Mouse (Mus musculus) embryonic facial prominence, embryonic 10.5 days (tissue): ENCODE results near the gene Ccr9. TPM values are rescaled to one million over a fixed set of nuclear protein-coding genes. Genes with fewer than 3 reads are reported as not detected.

Source experiments
- DNase-seq: peaks from one replicate; pipeline ENCODE4 v3.0.0-alpha.2; 2017; ENCODE audit warnings: low spot score
- H3K27ac ChIP-seq: fragments of 300-500 bp; sonication (generic); replicated peaks from 2 replicates; pipeline ENCODE4 v1.5.1; 2016; ENCODE audit warnings: mild to moderate bottlenecking
- H3K27me3 ChIP-seq: fragments of 300-500 bp; sonication (generic); replicated peaks from 2 replicates; pipeline ENCODE4 v1.6.1; 2016; ENCODE audit warnings: low read depth, mild to moderate bottlenecking; ENCODE audit not compliant: poor library complexity, severe bottlenecking
- H3K36me3 ChIP-seq: fragments of 300-500 bp; sonication (generic); replicated peaks from 2 replicates; pipeline ENCODE4 v1.6.1; 2016; ENCODE audit warnings: mild to moderate bottlenecking, moderate library complexity
- H3K4me1 ChIP-seq: fragments of 300-500 bp; sonication (generic); 2 replicates; pipeline ENCODE4 v1.6.1; 2016
- H3K4me3 ChIP-seq: fragments of 300-500 bp; sonication (generic); 2 replicates; pipeline ENCODE4 v1.5.1; 2016; ENCODE audit warnings: mild to moderate bottlenecking, moderate library complexity
- H3K9me3 ChIP-seq: fragments of 300-500 bp; sonication (generic); 2 replicates; pipeline ENCODE4 v1.6.1; 2016; ENCODE audit warnings: mild to moderate bottlenecking
- WGBS: fragments of 180-500 bp; shearing (Covaris S2); methylation state at CpG from one replicate; pipeline ENCODE4 v1.1.7; 2016; 5-methylcytosine and 5-hydroxymethylcytosine counted together
- polyA plus RNA-seq: library from polyadenylated mRNA; unstranded; fragments of >200 nt; fragmentation: Nextera tagmentation; extraction: Ambion mirVana; gene quantifications from 2 replicates; pipeline ENCODE4 v1.2.1, GENCODE M21; 2016

The Ccr9 gene
- 0.05 and 0.06 TPM in 2 replicates for polyA plus RNA-seq

DNA sequence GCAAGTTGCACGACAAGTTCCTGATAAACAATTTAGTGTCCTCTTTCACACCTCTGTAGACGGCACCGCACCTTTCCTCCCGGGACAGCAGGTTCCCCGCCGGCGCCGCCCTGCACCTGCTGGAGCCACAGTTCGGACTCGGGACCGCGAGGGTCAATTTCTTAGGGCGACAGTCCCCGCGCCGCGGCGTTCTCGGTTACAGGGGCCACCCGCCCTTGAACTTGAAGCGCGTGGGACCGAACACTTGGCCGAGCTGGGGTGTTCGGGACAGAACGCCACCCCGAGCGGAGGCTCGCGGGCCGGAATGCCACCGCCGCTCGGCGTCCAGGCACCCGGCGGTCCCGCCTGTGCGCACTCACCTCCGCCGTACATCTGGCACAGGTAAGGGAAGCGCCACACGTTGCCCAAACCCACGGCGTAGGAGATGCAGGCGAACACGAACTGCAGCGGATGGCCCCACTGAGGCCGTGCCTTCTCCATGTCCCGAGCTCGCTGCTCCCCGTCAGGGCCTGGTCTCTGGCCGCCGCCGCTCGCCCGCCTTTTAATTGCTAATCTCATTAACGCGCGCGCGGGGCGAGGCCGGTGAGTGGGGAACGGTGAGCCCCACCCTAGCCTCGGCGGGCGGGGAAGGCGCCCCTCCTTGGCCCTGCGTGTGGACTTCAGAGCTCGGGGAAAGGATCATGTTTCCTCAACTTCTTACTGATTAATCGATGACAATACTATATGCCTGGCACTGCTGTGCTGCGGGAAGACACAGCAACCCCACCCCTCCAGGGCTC is at the start of gene Ccr9, which contains the start of gene Slc6a20a:
Ccr9 (plus strand) TSS at position 113 of the 779 bp plus-strand sequence.
Slc6a20a (minus strand) TSS at position 559 of the 779 bp plus-strand sequence.
- Histone ChIP-seq H3K9me3 (no peaks in the 10 kb centered on the region), H3K36me3 (no peaks in the 10 kb centered on the region), H3K27me3 (peaks cover 90% of the 10 kb centered on the region), H3K4me3 (peak within 1 kb of the TSS; percentile 58), H3K27ac (no peak within 1 kb of the TSS), H3K4me1 (peaks cover 8% of the 10 kb centered on the region)
- DNase-seq: peak; percentile 57
- WGBS: under 1% methylated on average over 73 of the region's 73 CpGs

DNA sequence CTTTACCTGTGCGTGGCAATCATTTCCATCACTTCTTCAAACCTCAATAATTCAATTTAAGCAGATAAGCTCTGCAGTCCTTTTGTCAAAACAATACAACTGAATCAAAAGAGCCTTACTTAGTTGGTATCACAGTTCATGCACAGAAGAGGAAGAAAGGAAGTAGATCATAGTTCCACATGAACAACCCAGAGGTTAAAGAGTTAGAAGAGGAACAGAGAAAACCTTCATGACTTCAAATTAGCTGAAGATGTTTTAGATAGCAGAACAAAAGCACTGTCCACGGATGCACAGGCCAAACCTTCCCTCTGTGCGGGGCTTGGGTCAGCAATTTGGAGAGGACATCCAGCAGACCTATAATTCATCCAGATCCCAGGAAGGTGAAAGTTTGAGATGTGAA is 46.6 kb upstream of the Ccr9 start:
- H3K27me3 ChIP-seq: no peaks in the 10 kb centered on the region
- 84% methylated on average over 3 of the region's 3 CpGs for WGBS
- H3K27ac ChIP-seq: no peak overlapping the region
- no peak overlapping the region for H3K4me3 ChIP-seq
- no peak for DNase-seq
- H3K4me1 ChIP-seq: no peaks in the 10 kb centered on the region
- no peaks in the 10 kb centered on the region for H3K9me3 ChIP-seq
- no peaks in the 10 kb centered on the region for H3K36me3 ChIP-seq

DNA sequence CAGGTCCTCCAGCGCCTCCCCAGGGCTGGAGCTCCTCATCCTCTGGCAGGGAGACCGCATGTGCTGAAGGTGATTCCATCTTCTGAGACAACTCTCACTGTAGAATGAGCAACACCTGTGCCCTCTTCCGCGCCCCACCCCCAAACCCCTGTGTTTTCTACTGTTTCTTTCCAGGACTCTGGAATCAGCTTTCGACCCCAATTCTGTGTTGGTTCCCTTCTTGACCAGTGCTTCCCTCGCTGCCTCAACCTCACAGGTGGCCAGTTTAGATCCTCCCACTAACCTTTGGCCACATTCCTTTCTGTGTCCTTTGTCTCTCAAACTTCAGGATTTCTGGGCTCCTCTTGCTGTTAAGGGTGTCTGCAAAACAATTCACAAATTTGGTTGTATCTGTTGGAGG is 46.0 kb upstream of the Ccr9 start, which contains the start of gene Slc6a20b:
Slc6a20b (minus strand) TSS at position 285 of the 400 bp plus-strand sequence.
- no peaks in the 10 kb centered on the region for H3K9me3 ChIP-seq
- DNase-seq: no peak
- H3K27me3 ChIP-seq: no peaks in the 10 kb centered on the region

GRCm38 (mm10) chr9:123632993-123633392 is 45.2 kb upstream of the Ccr9 start:
- Histone ChIP-seq H3K4me3 (no peak overlapping the region), H3K36me3 (no peaks in the 10 kb centered on the region), H3K27ac (no peak overlapping the region), H3K4me1 (no peaks in the 10 kb centered on the region), H3K27me3 (no peaks in the 10 kb centered on the region), H3K9me3 (no peaks in the 10 kb centered on the region)
- 85% methylated on average over 3 of the region's 3 CpGs for WGBS
- DNase-seq: no peak

More for the DNA sequence above, 46.0 kb upstream of the Ccr9 start, which contains the start of gene Slc6a20b:
- H3K4me1 ChIP-seq: no peaks in the 10 kb centered on the region
- H3K27ac ChIP-seq: no peak within 1 kb of the TSS
- H3K36me3 ChIP-seq: no peaks in the 10 kb centered on the region
- no peak within 1 kb of the TSS for H3K4me3 ChIP-seq
- 85% methylated on average over 6 of the region's 6 CpGs for WGBS

DNA sequence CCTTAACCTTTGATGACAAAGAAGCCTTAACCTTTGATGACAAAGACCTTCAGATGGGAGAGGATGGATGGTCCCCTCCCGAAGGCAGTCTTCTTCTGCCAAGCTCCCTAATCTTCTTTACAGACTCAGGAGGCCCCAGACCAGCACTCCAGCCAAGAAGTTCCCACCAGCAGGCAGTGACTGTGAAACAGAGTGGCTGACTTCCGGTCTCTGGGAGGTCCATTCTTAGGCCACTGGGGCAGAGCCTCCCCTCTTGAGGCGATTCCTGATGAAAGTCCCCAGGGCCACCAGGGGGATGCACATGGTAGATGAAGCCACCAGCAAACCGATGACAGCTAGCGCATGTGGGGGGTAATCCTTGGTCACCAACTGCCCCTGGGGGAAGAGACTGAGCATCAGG is 41.5 kb upstream of the Ccr9 start:
- WGBS: 64% methylated on average over 5 of the region's 5 CpGs
- Histone ChIP-seq H3K27ac (no peak overlapping the region), H3K9me3 (no peaks in the 10 kb centered on the region)

DNA sequence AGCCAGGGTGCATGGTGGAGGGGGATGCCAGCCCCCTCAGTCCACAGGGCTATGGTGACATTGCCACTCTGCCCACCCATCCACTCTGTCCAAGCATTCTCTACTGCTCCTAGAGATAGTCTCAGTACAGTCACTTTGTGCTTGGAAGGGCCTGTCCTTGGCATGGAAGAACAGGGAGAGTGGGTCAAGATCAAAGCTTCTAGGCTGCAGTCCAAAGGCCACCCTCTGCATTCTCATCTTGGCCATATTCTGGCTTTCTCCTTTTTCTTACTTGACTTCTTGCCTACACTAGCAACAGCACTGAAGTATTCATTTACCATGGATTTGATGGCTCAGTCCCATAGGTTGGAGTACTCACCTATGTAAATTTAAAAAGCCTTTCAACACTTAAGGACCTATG is 40.0 kb upstream of the Ccr9 start:
- no peak overlapping the region for H3K27ac ChIP-seq
- H3K4me3 ChIP-seq: no peak overlapping the region
- no peaks in the 10 kb centered on the region for H3K4me1 ChIP-seq
- no peak for DNase-seq
- H3K36me3 ChIP-seq: no peaks in the 10 kb centered on the region
- no peaks in the 10 kb centered on the region for H3K27me3 ChIP-seq
- no peaks in the 10 kb centered on the region for H3K9me3 ChIP-seq

More for the DNA sequence above, 41.5 kb upstream of the Ccr9 start:
- Histone ChIP-seq H3K36me3 (no peaks in the 10 kb centered on the region), H3K4me1 (no peaks in the 10 kb centered on the region), H3K27me3 (no peaks in the 10 kb centered on the region), H3K4me3 (no peak overlapping the region)
- no peak for DNase-seq

GRCm38 (mm10) chr9:123638668-123639089 is 39.6 kb upstream of the Ccr9 start:
- H3K36me3 ChIP-seq: no peaks in the 10 kb centered on the region
- H3K9me3 ChIP-seq: no peaks in the 10 kb centered on the region
- no peak overlapping the region for H3K4me3 ChIP-seq
- peak; percentile 21 for DNase-seq
- no peaks in the 10 kb centered on the region for H3K4me1 ChIP-seq
- H3K27me3 ChIP-seq: no peaks in the 10 kb centered on the region
- 80% methylated on average over 1 of the region's 1 CpGs for WGBS
- no peak overlapping the region for H3K27ac ChIP-seq

GRCm38 (mm10) chr9:123640106-123640505 is 38.1 kb upstream of the Ccr9 start:
- Histone ChIP-seq H3K4me3 (no peak overlapping the region), H3K36me3 (no peaks in the 10 kb centered on the region), H3K27ac (no peak overlapping the region), H3K27me3 (no peaks in the 10 kb centered on the region), H3K9me3 (no peaks in the 10 kb centered on the region), H3K4me1 (no peaks in the 10 kb centered on the region)
- 59% methylated on average over 1 of the region's 1 CpGs for WGBS
- no peak for DNase-seq

DNA sequence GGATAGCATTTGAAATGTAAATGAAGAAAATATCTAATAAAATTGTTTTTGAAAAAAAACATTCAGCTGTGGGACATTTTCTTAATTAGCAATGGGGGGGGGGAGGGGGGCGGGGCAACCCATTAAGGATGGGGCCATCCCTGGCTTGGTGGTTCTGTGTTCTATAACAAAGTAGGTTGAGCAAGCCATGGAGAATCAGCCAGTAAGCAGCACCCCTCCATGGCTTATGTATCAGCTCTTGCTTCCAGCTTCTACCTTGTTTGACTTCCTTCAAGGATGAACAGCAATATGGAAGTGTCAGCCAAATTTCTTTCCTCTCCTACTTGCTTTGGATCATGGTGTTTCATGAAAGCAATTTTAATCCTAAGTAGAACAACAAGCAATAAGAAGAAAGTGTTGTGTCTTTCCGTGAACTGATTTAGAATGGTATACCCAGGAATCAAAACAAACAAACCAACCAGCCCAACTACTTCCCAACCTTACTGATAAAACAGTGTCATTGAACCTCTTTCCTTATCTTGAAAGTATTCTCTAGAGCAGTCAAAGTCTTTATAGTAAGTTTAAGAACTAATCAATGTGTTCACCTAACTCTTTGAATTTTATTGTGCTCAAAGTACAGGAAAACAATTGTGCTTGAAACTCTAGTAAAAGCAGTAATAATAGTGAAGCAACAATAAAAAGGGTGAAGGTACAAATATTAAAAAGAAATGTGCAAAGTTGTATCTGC is 28.3 kb upstream of the Ccr9 start:
- WGBS: 87% methylated on average over 2 of the region's 2 CpGs
- Histone ChIP-seq H3K9me3 (no peaks in the 10 kb centered on the region), H3K36me3 (no peaks in the 10 kb centered on the region), H3K4me3 (no peak overlapping the region), H3K27me3 (no peaks in the 10 kb centered on the region), H3K4me1 (peaks cover 3% of the 10 kb centered on the region; the same call in 1 of the 2 replicates), H3K27ac (no peak overlapping the region)
- no peak for DNase-seq

DNA sequence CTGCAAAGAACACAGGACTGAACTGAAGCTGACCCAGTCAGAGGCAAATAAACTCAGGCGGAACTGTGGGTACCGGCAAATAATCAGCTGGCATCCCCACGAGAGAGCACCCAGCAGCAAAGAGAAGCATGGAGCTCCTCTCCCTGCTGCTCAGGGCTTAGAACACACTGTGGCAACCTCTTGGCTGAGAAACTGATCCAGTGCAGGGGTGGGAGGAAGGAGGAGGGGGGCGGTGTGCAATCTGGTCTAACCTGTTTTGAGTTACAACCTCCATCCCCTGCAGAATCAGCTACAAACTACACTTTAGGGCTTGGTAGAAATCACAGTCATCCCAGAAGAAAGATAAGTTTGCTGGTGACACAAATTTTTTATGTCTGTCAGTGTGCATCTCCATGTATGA is 26.9 kb upstream of the Ccr9 start:
- Histone ChIP-seq H3K4me1 (peaks cover 3% of the 10 kb centered on the region; the same call in 1 of the 2 replicates), H3K27ac (no peak overlapping the region), H3K4me3 (no peak overlapping the region), H3K9me3 (no peaks in the 10 kb centered on the region), H3K27me3 (no peaks in the 10 kb centered on the region), H3K36me3 (no peaks in the 10 kb centered on the region)
- 38% methylated on average over 4 of the region's 4 CpGs for WGBS
- DNase-seq: peak; percentile 30

DNA sequence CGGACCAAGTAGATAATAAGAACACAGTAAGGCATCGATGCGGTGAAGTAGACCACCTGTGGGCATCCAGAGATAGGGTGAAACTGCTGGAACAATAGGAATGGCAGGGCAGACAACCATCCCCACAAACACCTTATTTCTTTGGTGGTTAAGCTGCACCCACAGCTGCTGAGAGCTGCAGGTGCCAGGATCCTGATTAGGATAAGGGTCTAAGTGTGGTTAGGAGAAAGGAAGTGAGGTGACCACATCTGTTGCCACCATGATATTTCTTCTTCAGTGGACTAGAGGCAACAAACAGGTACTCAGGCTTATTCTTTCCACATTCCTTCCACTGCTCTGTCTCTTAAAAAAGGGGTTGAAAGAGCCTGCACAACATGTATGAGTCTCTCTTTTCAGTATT is 20.8 kb upstream of the Ccr9 start:
- no peak for DNase-seq
- H3K27me3 ChIP-seq: no peaks in the 10 kb centered on the region
- H3K4me1 ChIP-seq: no peaks in the 10 kb centered on the region
- WGBS: 88% methylated on average over 3 of the region's 3 CpGs
- H3K36me3 ChIP-seq: no peaks in the 10 kb centered on the region
- no peaks in the 10 kb centered on the region for H3K9me3 ChIP-seq
- H3K27ac ChIP-seq: no peak overlapping the region
- no peak overlapping the region for H3K4me3 ChIP-seq

DNA sequence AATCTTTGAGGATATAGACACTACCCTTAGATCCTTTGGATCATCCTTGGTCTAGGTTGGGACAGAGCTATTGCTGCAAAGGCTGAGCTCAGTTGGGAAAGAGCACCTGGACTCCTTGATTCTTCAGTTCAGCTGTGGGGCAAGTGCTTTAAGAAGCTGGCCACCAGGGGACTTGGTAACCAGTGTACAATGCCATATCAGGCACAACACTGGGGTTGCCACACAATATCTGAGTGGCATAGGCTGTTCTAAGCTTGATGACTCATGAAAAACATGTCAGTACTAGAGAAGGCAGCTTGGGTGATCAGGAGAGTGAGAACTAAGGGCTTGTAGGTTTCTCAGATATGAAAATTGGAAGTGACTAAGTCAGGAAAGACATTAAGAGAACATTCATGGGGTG is 19.3 kb upstream of the Ccr9 start:
- Histone ChIP-seq H3K27me3 (no peaks in the 10 kb centered on the region), H3K4me3 (no peak overlapping the region), H3K27ac (no peak overlapping the region), H3K4me1 (no peaks in the 10 kb centered on the region), H3K36me3 (no peaks in the 10 kb centered on the region), H3K9me3 (no peaks in the 10 kb centered on the region)
- DNase-seq: no peak
